Mouse (Mus musculus) neural tube, embryonic 14.5 days (tissue): Measurements from ENCODE around the gene Ctnnbip1. TPM values are rescaled to one million over a fixed set of nuclear protein-coding genes. Genes with fewer than 3 reads are reported as not detected.
A peak's percentile ranks its signal among the peaks of the same experiment; 100 is the strongest.

ENCODE experiments used
- ATAC-seq: fragments of 200-750 bp; cut with Nextera tagmentation; 2 replicates; pipeline ENCODE4 v1.8.0; 2017; ENCODE audit warnings: low read depth, mild to moderate bottlenecking, moderate TSS enrichment, moderate library complexity
- H3K27ac ChIP-seq: fragments of 300-500 bp; sonication (generic); 2 replicates; pipeline ENCODE4 v1.5.1; 2014; ENCODE audit warnings: low read depth, mild to moderate bottlenecking, control low read depth, low read length, moderate library complexity, mixed read lengths
- H3K27me3 ChIP-seq: fragments of 300-500 bp; sonication (generic); 2 replicates; pipeline ENCODE4 v1.6.1; 2014; ENCODE audit warnings: low read length; ENCODE audit not compliant: control insufficient read depth, insufficient read depth
- H3K36me3 ChIP-seq: fragments of 300-500 bp; sonication (generic); 2 replicates; pipeline ENCODE4 v1.6.1; 2014; ENCODE audit warnings: low read length, mixed read lengths; ENCODE audit not compliant: control insufficient read depth, insufficient read depth
- H3K4me1 ChIP-seq: fragments of 300-500 bp; sonication (generic); 2 replicates; pipeline ENCODE4 v1.6.1; 2014; ENCODE audit warnings: low read length; ENCODE audit not compliant: control insufficient read depth, insufficient read depth
- H3K4me2 ChIP-seq: fragments of 300-500 bp; sonication (generic); 2 replicates; pipeline ENCODE4 v1.6.1; 2014; ENCODE audit warnings: mild to moderate bottlenecking, low read depth, low read length, control low read depth
- H3K4me3 ChIP-seq: fragments of 300-500 bp; sonication (generic); 2 replicates; pipeline ENCODE4 v1.5.1; 2014; ENCODE audit warnings: low read depth, low read length, control low read depth, mixed read lengths
- H3K9ac ChIP-seq: fragments of 300-500 bp; sonication (generic); replicated peaks from 2 replicates; pipeline ENCODE4 v1.6.1; 2014; ENCODE audit warnings: low read depth, mild to moderate bottlenecking, control low read depth, low read length, mixed read lengths
- H3K9me3 ChIP-seq: fragments of 300-500 bp; sonication (generic); 2 replicates; pipeline ENCODE4 v1.6.1; 2016; ENCODE audit warnings: low read length; ENCODE audit not compliant: control insufficient read depth
- WGBS: fragments of 180-500 bp; shearing (Covaris S2); extraction: QIAGEN DNeasy Blood & Tissue Kit; methylation state at CpG from one replicate; pipeline ENCODE4 v1.1.7; 2014; 5-methylcytosine and 5-hydroxymethylcytosine counted together
- polyA plus RNA-seq: library from polyadenylated mRNA; unstranded; fragments of >200 nt; fragmentation: Nextera tagmentation; extraction: Ambion mirVana; gene quantifications from 2 replicates; pipeline ENCODE4 v1.2.1, GENCODE M21; 2014

Ctnnbip1 gene
- polyA plus RNA-seq, 1 experiment from 2014 or later: 98.0 TPM

GRCm38 (mm10) chr4:149549221-149549925 lies 31.3 kb downstream of the Ctnnbip1 start:
- peak; percentile 87 for ATAC-seq
- Histone ChIP-seq H3K27me3 (no peaks in the 10 kb centered on the region), H3K4me1 (no peaks in the 10 kb centered on the region), H3K9ac (no peak overlapping the region), H3K27ac (no peak overlapping the region), H3K4me2 (no peak overlapping the region), H3K4me3 (no peak overlapping the region), H3K36me3 (peaks cover 11% of the 10 kb centered on the region), H3K9me3 (no peaks in the 10 kb centered on the region)
- 67% methylated on average over 9 of the region's 9 CpGs for WGBS

- H3K27ac ChIP-seq: no peak overlapping the region
- H3K4me1 ChIP-seq: no peaks in the 10 kb centered on the region
- 79% methylated on average over 5 of the region's 5 CpGs for WGBS
- H3K4me2 ChIP-seq: no peak overlapping the region
- no peak overlapping the region for H3K9ac ChIP-seq
- H3K9me3 ChIP-seq: no peaks in the 10 kb centered on the region
- no peak overlapping the region for H3K4me3 ChIP-seq
- ATAC-seq: no peak
- H3K27me3 ChIP-seq: no peaks in the 10 kb centered on the region
- peaks cover 8% of the 10 kb centered on the region for H3K36me3 ChIP-seq
Measured at GRCm38 (mm10) chr4:149550866-149551265, 32.8 kb downstream of the Ctnnbip1 start.

GRCm38 (mm10) chr4:149551696-149552095 lies 33.7 kb downstream of the Ctnnbip1 start:
- no peak overlapping the region for H3K4me2 ChIP-seq
- no peak for ATAC-seq
- H3K27me3 ChIP-seq: no peaks in the 10 kb centered on the region
- H3K9me3 ChIP-seq: no peaks in the 10 kb centered on the region
- no peaks in the 10 kb centered on the region for H3K4me1 ChIP-seq
- no peak overlapping the region for H3K4me3 ChIP-seq
- no peak overlapping the region for H3K9ac ChIP-seq
- H3K36me3 ChIP-seq: peaks cover under 1% of the 10 kb centered on the region; the same call in 1 of the 2 replicates
- H3K27ac ChIP-seq: no peak overlapping the region
- WGBS: 90% methylated on average over 5 of the region's 5 CpGs

- no peaks in the 10 kb centered on the region for H3K4me1 ChIP-seq
- H3K27me3 ChIP-seq: no peaks in the 10 kb centered on the region
- 71% methylated on average over 7 of the region's 7 CpGs for WGBS
- no peak overlapping the region for H3K27ac ChIP-seq
- H3K4me2 ChIP-seq: no peak overlapping the region
- no peak for ATAC-seq
- H3K9me3 ChIP-seq: no peaks in the 10 kb centered on the region
- no peak overlapping the region for H3K9ac ChIP-seq
- H3K36me3 ChIP-seq: no peaks in the 10 kb centered on the region
- no peak overlapping the region for H3K4me3 ChIP-seq
Measured at GRCm38 (mm10) chr4:149553834-149554233, 35.8 kb downstream of the Ctnnbip1 start.

GRCm38 (mm10) chr4:149556111-149556510 lies 38.1 kb downstream of the Ctnnbip1 start:
- no peak overlapping the region for H3K4me2 ChIP-seq
- no peak overlapping the region for H3K27ac ChIP-seq
- no peaks in the 10 kb centered on the region for H3K4me1 ChIP-seq
- no peak for ATAC-seq
- H3K36me3 ChIP-seq: 0 out of 2 replicates have a peak, but pooled peaks cover 4% of the 10 kb centered on the region
- no peak overlapping the region for H3K9ac ChIP-seq
- no peaks in the 10 kb centered on the region for H3K9me3 ChIP-seq
- H3K27me3 ChIP-seq: no peaks in the 10 kb centered on the region
- no peak overlapping the region for H3K4me3 ChIP-seq
- 93% methylated on average over 4 of the region's 4 CpGs for WGBS

GRCm38 (mm10) chr4:149557905-149558304 lies 39.9 kb downstream of the Ctnnbip1 start:
- ATAC-seq: no peak
- Histone ChIP-seq H3K4me3 (no peak overlapping the region), H3K9me3 (no peaks in the 10 kb centered on the region), H3K27ac (no peak overlapping the region), H3K27me3 (no peaks in the 10 kb centered on the region), H3K4me1 (peaks cover 11% of the 10 kb centered on the region), H3K36me3 (0 out of 2 replicates have a peak, but pooled peaks cover 4% of the 10 kb centered on the region), H3K9ac (no peak overlapping the region), H3K4me2 (no peak overlapping the region)
- WGBS: 93% methylated on average over 5 of the region's 5 CpGs

GRCm38 (mm10) chr4:149558389-149558788 lies 40.4 kb downstream of the Ctnnbip1 start:
- Histone ChIP-seq H3K27ac (no peak overlapping the region), H3K4me1 (peaks cover 16% of the 10 kb centered on the region), H3K36me3 (0 out of 2 replicates have a peak, but pooled peaks cover 4% of the 10 kb centered on the region), H3K27me3 (no peaks in the 10 kb centered on the region), H3K4me2 (no peak overlapping the region), H3K9me3 (no peaks in the 10 kb centered on the region), H3K4me3 (no peak overlapping the region), H3K9ac (no peak overlapping the region)
- 89% methylated on average over 3 of the region's 3 CpGs for WGBS
- no peak for ATAC-seq

GRCm38 (mm10) chr4:149561392-149561791 lies 43.4 kb downstream of the Ctnnbip1 start:
- 81% methylated on average over 4 of the region's 4 CpGs for WGBS
- no peak for ATAC-seq
- no peak overlapping the region; the same call in 1 of the 2 replicates for H3K27ac ChIP-seq

More at GRCm38 (mm10) chr4:149561392-149561791, 43.4 kb downstream of the Ctnnbip1 start:
- H3K4me3 ChIP-seq: no peak overlapping the region
- no peaks in the 10 kb centered on the region for H3K27me3 ChIP-seq
- no peak overlapping the region for H3K9ac ChIP-seq
- H3K36me3 ChIP-seq: 0 out of 2 replicates have a peak, but pooled peaks cover 9% of the 10 kb centered on the region
- H3K4me2 ChIP-seq: no peak overlapping the region
- H3K4me1 ChIP-seq: peaks cover 27% of the 10 kb centered on the region
- no peaks in the 10 kb centered on the region for H3K9me3 ChIP-seq
